Mouse (Mus musculus) liver, embryonic 14.5 days (tissue): ENCODE data around the gene Gnaq.

Experiments
- CTCF ChIP-seq: IDR thresholded peaks from 2 replicates; pipeline ENCODE4 v1.5.1; 2016; ENCODE audit warnings: antibody characterized with exemption, low read depth, control low read depth
- EP300 ChIP-seq: IDR thresholded peaks from 2 replicates; pipeline ENCODE4 v1.6.1; 2016; ENCODE audit warnings: antibody characterized with exemption, low read depth

DNA sequence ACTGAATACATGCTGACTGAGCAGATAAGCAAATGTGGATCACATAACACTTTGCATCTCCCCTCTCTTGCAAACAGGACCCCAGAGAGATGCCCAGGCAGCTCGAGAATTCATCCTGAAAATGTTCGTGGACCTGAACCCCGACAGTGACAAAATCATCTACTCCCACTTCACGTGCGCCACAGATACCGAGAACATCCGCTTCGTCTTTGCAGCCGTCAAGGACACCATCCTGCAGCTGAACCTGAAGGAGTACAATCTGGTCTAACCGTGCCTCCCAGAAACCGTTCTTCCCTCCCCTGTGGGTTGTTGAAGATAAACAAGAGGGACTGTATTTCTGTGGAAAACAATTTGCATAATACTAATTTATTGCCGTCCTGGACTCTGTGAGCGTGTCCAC is 250.5 kb downstream of the Gnaq start:
- TF ChIP-seq CTCF (no peak), EP300 (no peak)
